Mouse (Mus musculus) embryo, embryonic 10 days (tissue): Measurements from ENCODE around the gene Catsperb.
"Not testable (repeated sequence)": the region's sequence is repeated elsewhere in the genome, so short reads cannot be mapped to it uniquely, and the experiment has no call there.

Source experiments
- DNase-seq: peaks from one replicate; pipeline ENCODE4 v3.0.0-alpha.2; 2015; ENCODE audit warnings: low spot score

The Catsperb gene

GRCm38 (mm10) chr12:101404353-101404752 is at the start of gene Catsperb:
Gene Catsperb (plus strand): TSS chr12:101404653.
- DNase-seq: not testable (repeated sequence)

GRCm38 (mm10) chr12:101361468-101361867 is 43.0 kb upstream of the Catsperb start:
- peak; percentile 5 for DNase-seq

GRCm38 (mm10) chr12:101381460-101381859 is 23.0 kb upstream of the Catsperb start:
- DNase-seq: not testable (repeated sequence)

GRCm38 (mm10) chr12:101426131-101426530 is 21.7 kb downstream of the Catsperb start:
- no peak for DNase-seq

GRCm38 (mm10) chr12:101462051-101462450 is 57.6 kb downstream of the Catsperb start:
- DNase-seq: no peak

GRCm38 (mm10) chr12:101483571-101483970 is 79.1 kb downstream of the Catsperb start:
- DNase-seq: no peak

- DNase-seq: not testable (repeated sequence)
Measured at GRCm38 (mm10) chr12:101511326-101511725, 106.9 kb downstream of the Catsperb start.

GRCm38 (mm10) chr12:101606622-101607021 is 202.2 kb downstream of the Catsperb start:
- not testable (repeated sequence) for DNase-seq

GRCm38 (mm10) chr12:101633137-101633536 is 228.7 kb downstream of the Catsperb start:
- DNase-seq: no peak

- DNase-seq: no peak
Measured at GRCm38 (mm10) chr12:101667502-101667901, 263.0 kb downstream of the Catsperb start.
